Mouse (Mus musculus): ENCODE data around the gene 4930548H24Rik. TPM values are rescaled to one million over a fixed set of nuclear protein-coding genes. Genes with fewer than 3 reads are reported as not detected.
A peak's percentile ranks its signal among the peaks of the same experiment; 100 is the strongest.
"Not testable (repeated sequence)": the region's sequence is repeated elsewhere in the genome, so short reads cannot be mapped to it uniquely, and the experiment has no call there.

The 4930548H24Rik gene
- polyA plus RNA-seq, 1 experiment from 2014 or later = 0.13 TPM

DNA sequence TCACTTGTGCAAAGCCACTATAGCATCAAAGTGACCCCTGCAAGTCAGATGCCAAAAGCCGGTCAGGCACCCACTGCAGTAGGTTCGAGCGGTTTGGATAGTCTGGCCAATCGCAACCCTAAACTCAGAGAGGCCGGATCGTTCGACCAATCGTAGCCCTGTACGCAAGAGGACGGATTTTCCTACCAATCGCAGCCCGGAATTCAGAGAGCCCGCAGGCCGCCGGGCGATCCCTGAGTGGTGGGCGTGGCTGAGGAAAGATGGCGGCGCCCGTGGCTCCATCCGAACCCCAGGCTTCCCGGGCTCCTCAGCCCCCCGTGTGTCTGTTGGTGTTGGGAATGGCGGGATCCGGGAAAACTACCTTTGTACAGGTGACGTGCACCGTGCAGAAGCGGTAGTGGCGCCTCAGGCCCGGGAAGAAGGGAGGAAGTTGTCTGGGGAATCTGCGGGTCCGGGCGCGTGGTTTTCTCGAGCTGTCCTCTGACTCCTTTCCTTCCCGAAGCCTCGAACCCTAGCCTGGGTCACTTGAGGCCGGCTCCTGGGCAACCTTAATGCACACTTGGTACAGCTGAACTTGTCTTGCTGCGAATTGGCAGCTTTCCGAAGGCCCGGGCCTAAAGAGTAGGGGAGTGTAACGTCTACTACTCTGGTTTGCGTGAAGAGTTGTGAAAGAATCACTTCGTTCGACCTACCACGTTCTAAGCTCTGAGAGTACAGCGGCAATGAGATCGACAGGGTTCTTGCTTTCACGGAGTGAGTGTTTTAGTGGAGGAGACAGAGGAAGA lies 9.2 kb downstream of the 4930548H24Rik start, which contains the start of gene Gpn1:
TSS of gene Gpn1 (plus strand) at position 229 of the 785 bp plus-strand sequence.
- Histone ChIP-seq H3K36me3 (peaks cover 33% of the 10 kb centered on the region), H3K9ac (replicated peaks) (peak within 1 kb of the TSS; percentile 79), H3K9me3 (no peaks in the 10 kb centered on the region), H3K27ac (no peak within 1 kb of the TSS; the same call in 1 of the 2 replicates), H3K4me3 (replicated peaks) (peak within 1 kb of the TSS; percentile 78), H3K4me1 (replicated peaks) (peaks cover 14% of the 10 kb centered on the region), H3K4me2 (replicated peaks) (peak within 1 kb of the TSS; percentile 87), H3K27me3 (no peaks in the 10 kb centered on the region)
- WGBS = under 1% methylated on average over 49 of the region's 49 CpGs
- peak; percentile 100 for ATAC-seq

DNA sequence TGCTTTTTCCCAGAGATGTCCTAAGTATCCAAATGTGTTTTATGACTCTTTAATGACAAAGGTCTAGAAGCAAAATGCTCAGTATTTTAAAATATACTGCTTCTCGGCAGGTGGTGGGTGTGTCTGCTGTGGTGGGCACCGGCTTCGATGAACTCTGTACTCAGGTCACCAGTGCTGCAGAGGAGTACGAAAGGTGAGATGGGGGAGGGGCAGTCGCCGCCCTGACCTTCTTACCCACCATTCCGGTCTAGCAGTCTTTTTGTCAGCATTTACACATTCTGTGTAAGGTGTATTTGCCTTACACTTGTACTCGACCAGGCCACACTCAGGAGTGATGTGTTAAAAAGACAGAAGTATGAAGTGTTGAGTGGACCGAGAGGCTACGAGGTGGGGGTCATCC lies 19.3 kb downstream of the 4930548H24Rik start:
- no peak overlapping the region for H3K9ac ChIP-seq (replicated peaks)
- no peaks in the 10 kb centered on the region for H3K4me1 ChIP-seq (replicated peaks)
- 96% methylated on average over 10 of the region's 10 CpGs for WGBS
- no peak overlapping the region for H3K27ac ChIP-seq
- no peaks in the 10 kb centered on the region for H3K27me3 ChIP-seq
- ATAC-seq = no peak
- H3K4me3 ChIP-seq (replicated peaks) = no peak overlapping the region
- no peaks in the 10 kb centered on the region for H3K9me3 ChIP-seq
- peaks cover 91% of the 10 kb centered on the region for H3K36me3 ChIP-seq
- H3K4me2 ChIP-seq (replicated peaks) = no peak overlapping the region

DNA sequence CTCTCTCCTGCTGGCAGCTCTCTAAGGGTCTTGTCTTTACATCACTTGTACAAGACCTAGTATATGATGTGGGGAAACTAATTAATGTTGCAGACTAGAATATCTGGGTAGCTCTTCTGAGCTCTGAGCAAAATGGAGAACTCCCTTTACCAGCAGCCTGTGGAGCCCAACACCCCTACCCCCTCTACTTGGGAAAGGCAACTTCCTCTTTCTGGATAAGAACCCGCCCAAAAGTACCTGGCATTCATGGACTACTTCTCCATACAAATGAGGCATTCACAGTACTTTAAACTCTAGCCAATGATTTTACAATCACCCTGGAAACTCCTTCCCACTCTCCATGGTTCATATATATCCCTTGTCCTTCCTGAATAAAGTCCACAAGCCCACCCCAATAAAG lies 26.9 kb downstream of the 4930548H24Rik start:
- Histone ChIP-seq H3K4me1 (replicated peaks) (no peaks in the 10 kb centered on the region), H3K27me3 (no peaks in the 10 kb centered on the region), H3K9me3 (no peaks in the 10 kb centered on the region), H3K9ac (replicated peaks) (no peak overlapping the region), H3K4me2 (replicated peaks) (no peak overlapping the region), H3K36me3 (peaks cover 93% of the 10 kb centered on the region), H3K4me3 (replicated peaks) (no peak overlapping the region), H3K27ac (no peak overlapping the region)
- ATAC-seq = no peak
- 97% methylated on average over 1 of the region's 1 CpGs for WGBS

DNA sequence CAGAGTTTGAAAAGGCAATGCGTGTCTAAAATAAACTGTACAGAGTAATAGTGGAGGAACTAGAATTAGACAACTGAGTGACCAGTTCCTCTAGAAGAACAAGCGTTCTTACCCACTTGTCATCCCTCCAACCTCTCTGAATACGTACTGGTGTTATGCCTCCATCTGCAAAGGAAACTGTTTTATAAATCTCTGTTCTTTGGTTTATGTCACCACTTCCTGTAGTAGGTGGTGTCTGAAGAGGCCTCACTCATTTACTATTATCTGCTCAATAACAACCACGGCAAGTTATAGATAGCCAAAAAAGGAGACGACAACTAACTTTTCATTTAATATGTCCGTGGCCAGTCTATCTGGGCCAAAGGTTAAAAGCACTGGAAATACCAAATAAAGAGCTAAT lies 35.0 kb downstream of the 4930548H24Rik start:
- peaks cover 9% of the 10 kb centered on the region for H3K4me1 ChIP-seq (replicated peaks)
- H3K4me3 ChIP-seq (replicated peaks) = no peak overlapping the region
- H3K27me3 ChIP-seq = no peaks in the 10 kb centered on the region
- no peaks in the 10 kb centered on the region for H3K9me3 ChIP-seq
- no peak for ATAC-seq
- H3K4me2 ChIP-seq (replicated peaks) = no peak overlapping the region
- H3K9ac ChIP-seq (replicated peaks) = no peak overlapping the region
- H3K27ac ChIP-seq = no peak overlapping the region
- 95% methylated on average over 6 of the region's 6 CpGs for WGBS
- peaks cover 72% of the 10 kb centered on the region for H3K36me3 ChIP-seq

DNA sequence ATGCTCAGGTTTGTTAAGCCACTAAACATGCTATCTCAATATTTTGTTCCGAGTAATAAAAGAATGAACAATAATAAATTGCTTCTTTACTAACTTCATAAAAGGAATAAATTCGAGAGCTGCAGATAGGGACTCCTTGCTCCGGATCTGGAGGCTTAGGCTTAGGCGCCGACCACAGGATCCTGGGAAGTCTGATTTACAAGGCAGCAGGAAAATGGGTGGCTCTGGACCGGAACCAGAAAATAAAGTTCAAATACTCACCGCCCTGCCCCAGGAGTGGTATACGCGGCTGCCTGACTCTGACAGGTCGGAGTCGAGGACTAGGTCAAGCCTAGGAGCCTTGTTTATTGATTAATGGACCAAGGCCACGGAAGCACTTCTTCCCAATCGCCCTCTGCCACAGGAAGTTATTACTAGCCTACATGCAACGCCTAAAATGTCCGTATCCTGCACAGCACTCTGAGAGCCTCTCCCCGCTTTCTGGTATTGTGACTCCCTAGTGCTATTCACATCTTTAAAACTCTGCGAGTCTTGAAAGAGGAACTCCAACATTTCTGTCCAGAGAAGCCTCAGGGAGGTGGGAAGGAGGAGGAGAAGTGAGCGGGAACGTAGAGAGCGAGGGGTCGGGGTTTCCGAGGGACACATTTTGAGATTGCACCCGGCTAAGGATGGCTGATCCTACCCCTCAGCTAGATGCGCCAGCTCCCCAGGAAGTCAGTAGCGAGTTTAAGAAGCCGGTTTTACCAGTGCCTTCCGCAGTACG lies 41.0 kb downstream of the 4930548H24Rik start, which contains the start of gene Slc4a1ap:
TSS of gene Slc4a1ap (plus strand) at position 642 of the 763 bp plus-strand sequence.
- H3K4me2 ChIP-seq (replicated peaks) = peak within 1 kb of the TSS; percentile 99
- peak within 1 kb of the TSS; percentile 98 for H3K4me3 ChIP-seq (replicated peaks)
- peak within 1 kb of the TSS; percentile 84 for H3K27ac ChIP-seq
- no peaks in the 10 kb centered on the region for H3K9me3 ChIP-seq
- peak; percentile 86 for ATAC-seq
- no peaks in the 10 kb centered on the region for H3K27me3 ChIP-seq
- H3K9ac ChIP-seq (replicated peaks) = peak within 1 kb of the TSS; percentile 92
- WGBS = under 1% methylated on average over 28 of the region's 28 CpGs
- H3K36me3 ChIP-seq = peaks cover 37% of the 10 kb centered on the region
- H3K4me1 ChIP-seq (replicated peaks) = peaks cover 34% of the 10 kb centered on the region

DNA sequence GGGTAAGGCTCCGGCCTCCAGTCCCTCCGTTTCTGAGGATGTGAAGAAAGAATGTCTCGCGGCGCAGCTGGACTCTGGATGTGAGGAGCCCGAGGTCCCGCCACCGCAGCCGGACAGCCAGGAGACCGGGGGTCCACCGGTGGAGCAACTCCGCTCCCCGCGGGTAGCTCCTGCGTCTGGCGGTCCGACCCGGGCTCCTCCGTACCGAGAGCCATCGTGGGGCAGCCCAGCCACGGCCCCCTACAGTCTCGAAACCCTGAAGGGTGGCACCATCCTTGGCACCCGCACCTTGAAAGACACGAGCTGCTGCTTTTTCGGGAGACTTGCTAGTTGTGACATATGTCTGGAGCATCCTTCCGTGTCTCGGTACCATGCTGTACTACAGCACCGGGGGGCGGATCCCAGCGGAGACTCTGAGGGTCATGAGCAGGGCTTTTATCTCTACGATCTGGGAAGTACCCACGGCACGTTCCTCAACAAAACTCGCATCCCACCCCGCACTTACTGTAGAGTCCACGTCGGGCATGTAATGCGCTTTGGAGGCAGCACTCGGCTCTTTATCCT lies 41.7 kb downstream of the 4930548H24Rik start:
- WGBS = 5% methylated on average over 40 of the region's 40 CpGs
- H3K27ac ChIP-seq = peak overlapping the region; percentile 84; the same call in 1 of the 2 replicates

DNA sequence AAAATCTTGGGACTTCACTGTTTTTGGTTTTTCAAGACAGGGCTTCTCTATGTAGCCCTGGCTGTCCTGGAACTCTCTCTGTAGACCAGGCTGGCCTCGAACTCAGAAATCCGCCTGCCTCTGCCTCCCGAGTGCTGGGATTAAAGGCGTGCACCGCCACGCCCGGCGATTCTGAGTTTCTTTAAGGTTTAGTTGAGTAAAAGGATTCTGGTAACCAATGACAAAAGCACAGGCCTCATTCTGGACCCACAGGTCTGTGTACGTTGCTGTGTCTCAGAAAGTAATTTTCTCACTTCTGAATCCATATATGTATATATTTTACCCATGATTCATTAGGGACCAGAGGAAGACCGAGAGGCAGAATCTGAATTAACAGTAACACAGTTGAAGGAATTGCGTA lies 42.2 kb downstream of the 4930548H24Rik start, which contains the start of gene Supt7l:
TSS of gene Supt7l (minus strand) at position 101 of the 400 bp plus-strand sequence.
- H3K4me2 ChIP-seq (replicated peaks) = peak within 1 kb of the TSS; percentile 99
- peaks cover 34% of the 10 kb centered on the region for H3K4me1 ChIP-seq (replicated peaks)
- peak within 1 kb of the TSS; percentile 98 for H3K4me3 ChIP-seq (replicated peaks)
- ATAC-seq, H3K27me3 ChIP-seq, H3K9me3 ChIP-seq: not testable (repeated sequence)
- H3K36me3 ChIP-seq = peaks cover 38% of the 10 kb centered on the region
- peak within 1 kb of the TSS; percentile 84 for H3K27ac ChIP-seq
- WGBS = 78% methylated on average over 11 of the region's 11 CpGs
- H3K9ac ChIP-seq (replicated peaks) = peak within 1 kb of the TSS; percentile 92

More for the DNA sequence above, 41.7 kb downstream of the 4930548H24Rik start:
- ATAC-seq = peak; percentile 76
- Histone ChIP-seq H3K4me1 (replicated peaks) (peaks cover 34% of the 10 kb centered on the region), H3K9ac (replicated peaks) (peak overlapping the region; percentile 92), H3K9me3 (no peaks in the 10 kb centered on the region), H3K4me3 (replicated peaks) (peak overlapping the region; percentile 98), H3K36me3 (peaks cover 38% of the 10 kb centered on the region), H3K4me2 (replicated peaks) (peak overlapping the region; percentile 99), H3K27me3 (no peaks in the 10 kb centered on the region)

DNA sequence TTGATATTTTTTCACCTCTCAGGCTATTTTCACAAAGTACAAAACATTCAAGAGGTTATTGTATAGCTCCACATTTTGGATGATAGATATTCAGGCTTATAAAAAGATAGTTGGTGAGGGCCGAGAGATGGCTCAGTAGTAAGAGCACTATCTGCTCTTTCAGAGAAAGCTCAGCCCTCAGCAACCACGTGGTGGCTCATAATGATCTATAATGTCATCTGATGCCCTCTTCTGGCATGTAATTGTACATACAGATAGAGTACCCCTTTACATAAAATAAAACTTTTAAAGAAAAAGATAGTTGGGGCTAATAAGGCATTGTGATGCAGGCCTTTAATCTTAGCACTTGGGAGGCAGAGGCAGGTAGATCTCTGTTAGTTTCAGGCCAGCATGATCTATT lies 43.0 kb downstream of the 4930548H24Rik start:
- 61% methylated on average over 2 of the region's 2 CpGs for WGBS
- no peak overlapping the region for H3K4me3 ChIP-seq (replicated peaks)
- peaks cover 44% of the 10 kb centered on the region for H3K36me3 ChIP-seq
- peak overlapping the region; percentile 99 for H3K4me2 ChIP-seq (replicated peaks)
- no peak for ATAC-seq
- H3K27ac ChIP-seq = no peak overlapping the region
- H3K27me3 ChIP-seq = no peaks in the 10 kb centered on the region
- H3K9ac ChIP-seq (replicated peaks) = no peak overlapping the region
- H3K4me1 ChIP-seq (replicated peaks) = peaks cover 34% of the 10 kb centered on the region
- H3K9me3 ChIP-seq = no peaks in the 10 kb centered on the region

DNA sequence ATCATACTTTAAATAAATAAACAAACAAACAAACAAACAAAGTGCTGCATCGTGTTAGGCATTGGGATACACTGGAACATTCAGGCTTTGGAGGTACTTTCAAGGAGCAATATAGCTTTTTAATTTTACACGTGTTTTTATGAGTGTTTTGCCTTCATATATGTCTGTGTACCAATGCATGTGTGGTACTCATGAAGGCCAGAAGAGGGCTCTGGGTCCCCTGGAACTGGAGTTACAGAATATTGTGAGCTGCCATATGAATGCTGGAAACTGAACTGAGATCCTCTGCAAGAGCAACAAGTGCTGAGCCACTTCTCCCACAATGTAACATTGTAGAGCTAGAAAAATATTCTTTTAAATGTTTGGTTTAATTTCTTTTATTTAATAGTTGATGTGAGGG lies 49.7 kb downstream of the 4930548H24Rik start:
- Histone ChIP-seq H3K4me1 (replicated peaks) (no peaks in the 10 kb centered on the region), H3K9ac (replicated peaks) (no peak overlapping the region), H3K9me3 (no peaks in the 10 kb centered on the region), H3K4me3 (replicated peaks) (no peak overlapping the region), H3K36me3 (peaks cover 86% of the 10 kb centered on the region), H3K27ac (no peak overlapping the region), H3K27me3 (no peaks in the 10 kb centered on the region), H3K4me2 (replicated peaks) (no peak overlapping the region)
- WGBS = 92% methylated on average over 2 of the region's 2 CpGs
- ATAC-seq = no peak
